Mouse (Mus musculus): Measurements from ENCODE around the gene Srsf6. TPM values are rescaled to one million over a fixed set of nuclear protein-coding genes. Genes with fewer than 3 reads are reported as not detected.

The Srsf6 gene
- total RNA-seq, 2 experiments from 2014 or later = 118 to 119 TPM

- DNase-seq (ENCODE audit: extremely low spot score in 1 of 2, low spot score in 2 of 2) = no peak
- intact Hi-C loops (cut with DNase I) = no loop called here
Observed at GRCm38 (mm10) chr2:162930516-162931122, 709 bp upstream of the Srsf6 start.

GRCm38 (mm10) chr2:162931674-162932650 is 634 bp downstream of the Srsf6 start:
- intact Hi-C loops (cut with DNase I) = no loop called here
- DNase-seq (ENCODE audit: extremely low spot score in 1 of 2, low spot score in 2 of 2) = peak; percentile 46 to 83

GRCm38 (mm10) chr2:162932706-162933105 is 1.4 kb downstream of the Srsf6 start:
- intact Hi-C loops (cut with DNase I) = no loop called here

GRCm38 (mm10) chr2:162934421-162934820 is 3.1 kb downstream of the Srsf6 start:
- intact Hi-C loops (cut with DNase I) = no loop called here
- no peak for DNase-seq (ENCODE audit: extremely low spot score in 1 of 2, low spot score in 2 of 2)

More at GRCm38 (mm10) chr2:162932706-162933105, 1.4 kb downstream of the Srsf6 start:
- no peak for DNase-seq (ENCODE audit: extremely low spot score in 1 of 2, low spot score in 2 of 2)

- intact Hi-C loops (cut with DNase I) = no loop called here
- no peak for DNase-seq (ENCODE audit: extremely low spot score in 1 of 2, low spot score in 2 of 2)
Observed at GRCm38 (mm10) chr2:162935700-162936099, 4.4 kb downstream of the Srsf6 start.

- no peak for DNase-seq (ENCODE audit: extremely low spot score in 1 of 2, low spot score in 2 of 2)
- intact Hi-C loops (cut with DNase I) = no loop called here
Observed at GRCm38 (mm10) chr2:162939562-162939961, 8.2 kb downstream of the Srsf6 start.

- DNase-seq (ENCODE audit: extremely low spot score in 1 of 2, low spot score in 2 of 2) = peak in 1 of 2 experiments; percentile 71
Observed at GRCm38 (mm10) chr2:162943148-162943846, 12.0 kb downstream of the Srsf6 start, which contains the start of gene L3mbtl1. TSS of gene L3mbtl1 (plus strand) at chr2:162943472.

GRCm38 (mm10) chr2:162943931-162944330 is 12.6 kb downstream of the Srsf6 start:
- intact Hi-C loops (cut with DNase I) = no loop called here
- peak in 1 of 2 experiments; percentile 50 for DNase-seq (ENCODE audit: extremely low spot score in 1 of 2, low spot score in 2 of 2)

More at GRCm38 (mm10) chr2:162943148-162943846, 12.0 kb downstream of the Srsf6 start, which contains the start of gene L3mbtl1:
- intact Hi-C loops (cut with DNase I) = no loop called here

GRCm38 (mm10) chr2:162946964-162947363 is 15.6 kb downstream of the Srsf6 start:
- intact Hi-C loops (cut with DNase I) = no loop called here
- no peak for DNase-seq (ENCODE audit: extremely low spot score in 1 of 2, low spot score in 2 of 2)

- intact Hi-C loops (cut with DNase I) = no loop called here
- DNase-seq (ENCODE audit: extremely low spot score in 1 of 2, low spot score in 2 of 2) = peak in 1 of 2 experiments; percentile 76
Observed at GRCm38 (mm10) chr2:162947736-162948135, 16.4 kb downstream of the Srsf6 start.

GRCm38 (mm10) chr2:162948221-162948620 is 16.9 kb downstream of the Srsf6 start:
- peak in 1 of 2 experiments; percentile 45 for DNase-seq (ENCODE audit: extremely low spot score in 1 of 2, low spot score in 2 of 2)
- intact Hi-C loops (cut with DNase I) = no loop called here

GRCm38 (mm10) chr2:162950776-162951175 is 19.4 kb downstream of the Srsf6 start:
- no peak for DNase-seq (ENCODE audit: extremely low spot score in 1 of 2, low spot score in 2 of 2)
- intact Hi-C loops (cut with DNase I) = no loop called here

- DNase-seq (ENCODE audit: extremely low spot score in 1 of 2, low spot score in 2 of 2) = no peak
- intact Hi-C loops (cut with DNase I) = no loop called here
Observed at GRCm38 (mm10) chr2:162956843-162957242, 25.5 kb downstream of the Srsf6 start.

- no peak for DNase-seq (ENCODE audit: extremely low spot score in 1 of 2, low spot score in 2 of 2)
- intact Hi-C loops (cut with DNase I) = no loop called here
Observed at GRCm38 (mm10) chr2:162961321-162961720, 30.0 kb downstream of the Srsf6 start.

GRCm38 (mm10) chr2:162966734-162967133 is 35.4 kb downstream of the Srsf6 start:
- intact Hi-C loops (cut with DNase I) = no loop called here
- DNase-seq (ENCODE audit: extremely low spot score in 1 of 2, low spot score in 2 of 2) = no peak

GRCm38 (mm10) chr2:162968357-162968756 is 37.0 kb downstream of the Srsf6 start:
- no peak for DNase-seq (ENCODE audit: extremely low spot score in 1 of 2, low spot score in 2 of 2)
- intact Hi-C loops (cut with DNase I) = no loop called here

GRCm38 (mm10) chr2:162969101-162969500 is 37.8 kb downstream of the Srsf6 start:
- DNase-seq (ENCODE audit: extremely low spot score in 1 of 2, low spot score in 2 of 2) = no peak
- intact Hi-C loops (cut with DNase I) = no loop called here

GRCm38 (mm10) chr2:162970896-162971295 is 39.6 kb downstream of the Srsf6 start:
- intact Hi-C loops (cut with DNase I) = no loop called here
- no peak for DNase-seq (ENCODE audit: extremely low spot score in 1 of 2, low spot score in 2 of 2)

- intact Hi-C loops (cut with DNase I) = no loop called here
- no peak for DNase-seq (ENCODE audit: extremely low spot score in 1 of 2, low spot score in 2 of 2)
Observed at GRCm38 (mm10) chr2:162972752-162973151, 41.4 kb downstream of the Srsf6 start.

Measured in left cerebral cortex, postnatal 10 days (tissue).